Mouse (Mus musculus) hindbrain, embryonic 15.5 days (tissue): ENCODE measurements around the gene Gm49378. TPM values are rescaled to one million over a fixed set of nuclear protein-coding genes. Genes with fewer than 3 reads are reported as not detected.
A peak's percentile ranks its signal among the peaks of the same experiment; 100 is the strongest.

Experiments used
- ATAC-seq: fragments of 200-750 bp; cut with Nextera tagmentation; 2 replicates; pipeline ENCODE4 v1.8.0; 2017; ENCODE audit warnings: low read depth, moderate number of reproducible peaks, moderate TSS enrichment; ENCODE audit not compliant: low FRiP score
- H3K27ac ChIP-seq: fragments of 300-500 bp; sonication (generic); replicated peaks from 2 replicates; pipeline ENCODE4 v1.5.1; 2015; ENCODE audit warnings: mild to moderate bottlenecking, inconsistent platforms
- H3K27me3 ChIP-seq: fragments of 300-500 bp; sonication (generic); 2 replicates; pipeline ENCODE4 v1.6.1; 2015; ENCODE audit warnings: control low read depth, inconsistent platforms
- H3K36me3 ChIP-seq: fragments of 300-500 bp; sonication (generic); 2 replicates; pipeline ENCODE4 v1.6.1; 2015; ENCODE audit warnings: control low read depth, inconsistent platforms
- H3K4me1 ChIP-seq: fragments of 300-500 bp; sonication (generic); replicated peaks from 2 replicates; pipeline ENCODE4 v1.6.1; 2015; ENCODE audit warnings: control low read depth, inconsistent platforms
- H3K4me2 ChIP-seq: fragments of 300-500 bp; sonication (generic); 2 replicates; pipeline ENCODE4 v1.6.1; 2015; ENCODE audit warnings: moderate library complexity, mild to moderate bottlenecking, inconsistent platforms
- H3K4me3 ChIP-seq: fragments of 300-500 bp; sonication (generic); 2 replicates; pipeline ENCODE4 v1.5.1; 2015; ENCODE audit warnings: mild to moderate bottlenecking, inconsistent platforms
- H3K9ac ChIP-seq: fragments of 300-500 bp; sonication (generic); 2 replicates; pipeline ENCODE4 v1.6.1; 2015; ENCODE audit warnings: inconsistent platforms
- H3K9me3 ChIP-seq: fragments of 300-500 bp; sonication (generic); 2 replicates; pipeline ENCODE4 v1.6.1; 2016; ENCODE audit warnings: control low read depth, inconsistent platforms
- WGBS: fragments of 180-500 bp; shearing (Covaris S2); methylation state at CpG from one replicate; pipeline ENCODE4 v1.1.7; 2015; 5-methylcytosine and 5-hydroxymethylcytosine counted together
- polyA plus RNA-seq: library from polyadenylated mRNA; unstranded; fragments of >200 nt; fragmentation: Nextera tagmentation; extraction: Ambion mirVana; gene quantifications from 2 replicates; pipeline ENCODE4 v1.2.1, GENCODE M21; 2015

Gene Gm49378
- polyA plus RNA-seq, 1 experiment from 2014 or later = 0.93 TPM

DNA sequence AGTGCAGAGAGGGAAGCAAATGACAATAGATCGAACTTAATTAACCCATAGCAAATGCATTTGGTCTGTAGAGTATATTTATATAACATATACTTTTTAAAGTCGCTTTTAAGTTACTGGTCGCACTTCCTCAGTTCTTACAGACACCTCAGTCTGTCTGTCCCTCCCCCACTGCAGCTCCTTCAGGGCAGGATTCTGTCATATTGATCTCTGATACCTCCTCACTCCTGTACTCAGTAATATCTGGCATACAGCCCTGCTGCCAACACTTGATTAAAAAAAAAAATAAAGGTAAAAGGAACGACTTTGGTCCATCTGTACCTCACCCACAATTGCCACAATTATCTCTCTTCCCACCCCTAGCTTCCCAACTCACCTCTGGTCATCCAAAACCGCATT is 53.4 kb downstream of the Gm49378 start:
- peak overlapping the region; percentile 77 for H3K4me2 ChIP-seq
- H3K9me3 ChIP-seq = no peaks in the 10 kb centered on the region
- H3K36me3 ChIP-seq = peaks cover 26% of the 10 kb centered on the region
- H3K27ac ChIP-seq = no peak overlapping the region
- 40% methylated on average over 5 of the region's 5 CpGs for WGBS
- peak overlapping the region; percentile 50 for H3K9ac ChIP-seq
- H3K4me1 ChIP-seq = peaks cover 16% of the 10 kb centered on the region
- ATAC-seq = no peak
- H3K27me3 ChIP-seq = no peaks in the 10 kb centered on the region
- peak overlapping the region; percentile 46 for H3K4me3 ChIP-seq

DNA sequence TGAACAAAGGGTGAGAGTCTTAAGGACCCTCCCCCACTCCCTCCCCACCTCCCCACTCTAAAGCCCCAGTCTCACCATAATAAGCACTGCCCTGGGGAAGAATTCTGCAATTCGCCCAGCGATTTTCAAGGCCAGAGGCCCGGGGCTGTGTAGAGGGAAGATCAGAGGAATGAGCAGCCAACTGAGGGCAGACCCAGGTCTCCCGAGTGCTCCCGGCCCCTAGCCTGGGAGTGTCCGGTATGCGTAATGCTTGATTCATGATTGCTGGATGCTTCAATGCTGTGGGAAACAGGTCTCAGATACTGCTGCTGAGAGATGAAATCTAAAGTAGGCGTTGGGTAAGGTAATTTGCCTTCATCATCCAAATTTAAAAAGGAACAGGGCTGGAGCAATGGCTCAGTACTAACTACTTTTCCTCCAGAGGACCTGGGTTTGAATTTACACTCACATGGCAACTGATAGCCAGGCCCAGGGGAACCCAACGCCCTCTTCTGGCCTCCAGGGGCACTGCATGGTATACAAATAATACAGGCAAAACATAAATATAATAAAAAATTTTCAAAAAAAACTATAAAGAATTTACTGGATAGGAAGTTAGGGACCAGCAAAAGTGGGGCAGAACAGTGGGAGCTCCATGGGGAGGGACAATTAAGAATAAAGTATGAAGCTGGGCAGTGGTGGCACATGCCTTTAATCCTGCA is 55.6 kb downstream of the Gm49378 start:
- WGBS = 79% methylated on average over 9 of the region's 9 CpGs
- H3K9me3 ChIP-seq = no peaks in the 10 kb centered on the region
- H3K9ac ChIP-seq = no peak overlapping the region
- no peaks in the 10 kb centered on the region for H3K27me3 ChIP-seq
- no peak for ATAC-seq
- H3K4me2 ChIP-seq = no peak overlapping the region
- peaks cover 19% of the 10 kb centered on the region for H3K36me3 ChIP-seq
- no peak overlapping the region for H3K27ac ChIP-seq
- H3K4me1 ChIP-seq = peaks cover 31% of the 10 kb centered on the region
- no peak overlapping the region for H3K4me3 ChIP-seq

DNA sequence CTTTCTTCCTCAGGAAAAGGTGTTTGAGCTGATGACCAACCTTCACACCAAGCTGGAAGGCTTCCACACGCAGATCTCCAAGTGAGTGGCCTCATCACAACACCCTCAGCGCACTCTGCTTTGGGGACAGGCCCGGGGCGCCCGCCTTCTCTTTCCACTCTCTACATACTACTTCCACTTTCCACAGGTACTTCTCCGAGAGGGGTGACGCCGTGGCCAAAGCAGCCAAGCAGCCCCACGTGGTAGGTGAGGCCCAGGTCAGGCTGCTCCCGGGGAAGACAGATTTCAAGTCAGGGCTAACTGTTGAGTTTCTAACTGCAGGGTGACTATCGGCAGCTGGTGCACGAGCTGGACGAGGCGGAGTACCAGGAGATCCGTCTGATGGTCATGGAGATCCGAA is 57.0 kb downstream of the Gm49378 start:
- 94% methylated on average over 16 of the region's 16 CpGs for WGBS
- Histone ChIP-seq H3K9me3 (no peaks in the 10 kb centered on the region), H3K4me2 (no peak overlapping the region), H3K36me3 (peaks cover 17% of the 10 kb centered on the region), H3K9ac (no peak overlapping the region), H3K27ac (no peak overlapping the region), H3K4me1 (peaks cover 31% of the 10 kb centered on the region), H3K4me3 (no peak overlapping the region), H3K27me3 (no peaks in the 10 kb centered on the region)
- no peak for ATAC-seq

DNA sequence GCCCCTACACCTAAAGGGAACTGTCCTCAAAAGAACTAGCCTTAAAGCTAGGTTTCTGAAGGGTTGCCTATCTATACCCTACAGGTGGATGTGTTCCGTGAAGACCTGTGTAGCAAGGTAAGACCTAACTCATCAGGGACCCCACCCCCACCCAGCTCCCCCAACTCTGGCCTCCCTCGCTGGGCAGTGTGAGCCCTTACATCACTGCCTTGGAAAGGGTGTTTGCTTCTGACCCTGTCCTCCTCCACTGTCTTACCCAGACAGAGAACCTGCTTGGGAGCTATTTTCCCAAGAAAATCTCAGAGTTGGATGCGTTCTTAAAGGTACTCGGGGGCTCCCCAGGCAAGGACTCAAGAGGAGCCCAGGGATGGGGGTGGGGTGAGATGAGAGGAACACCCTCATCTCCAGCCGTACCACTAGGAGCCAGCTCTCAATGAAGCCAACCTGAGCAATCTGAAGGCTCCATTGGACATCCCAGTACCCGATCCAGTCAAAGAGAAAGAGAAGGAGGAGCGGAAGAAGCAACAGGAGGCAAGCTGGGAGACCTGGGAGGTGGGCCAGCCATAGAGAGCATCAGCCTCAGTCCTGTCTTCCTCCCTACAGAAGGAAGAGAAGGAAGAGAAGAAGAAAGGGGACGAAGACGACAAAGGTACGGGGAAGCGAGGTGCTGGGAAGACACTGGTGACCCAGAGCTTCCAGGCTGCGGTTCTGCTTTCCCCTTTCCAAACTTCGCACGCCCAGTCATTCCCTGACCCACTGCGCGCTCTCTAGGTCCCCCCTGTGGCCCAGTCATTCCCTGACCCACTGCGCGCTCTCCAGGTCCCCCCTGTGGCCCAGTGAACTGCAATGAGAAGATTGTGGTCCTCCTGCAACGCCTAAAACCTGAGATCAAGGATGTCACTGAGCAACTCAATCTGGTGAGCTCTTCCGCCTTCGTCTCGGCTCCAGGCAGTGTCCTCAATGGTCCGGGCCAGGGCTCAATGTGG is 57.9 kb downstream of the Gm49378 start:
- H3K36me3 ChIP-seq = peaks cover 17% of the 10 kb centered on the region
- H3K9ac ChIP-seq = no peak overlapping the region
- peaks cover 24% of the 10 kb centered on the region for H3K4me1 ChIP-seq
- H3K9me3 ChIP-seq = no peaks in the 10 kb centered on the region
- no peak for ATAC-seq
- H3K4me3 ChIP-seq = no peak overlapping the region
- peak overlapping the region; percentile 97; the same call in 1 of the 2 replicates for H3K4me2 ChIP-seq
- 87% methylated on average over 23 of the region's 23 CpGs for WGBS
- no peaks in the 10 kb centered on the region for H3K27me3 ChIP-seq
- no peak overlapping the region for H3K27ac ChIP-seq

Other genes starting within 250 kb of the Gm49378 start
- gene Dhrs4, start 159.1 kb downstream of the Gm49378 start, polyA plus RNA-seq = 25.2 and 26.3 TPM in 2 replicates
- gene Carmil3, start 147.2 kb downstream of the Gm49378 start, polyA plus RNA-seq = 26.3 and 30.5 TPM in 2 replicates
- gene Cpne6, start 127.5 kb downstream of the Gm49378 start, polyA plus RNA-seq = 6.4 and 9.9 TPM in 2 replicates
- 0.10 and 0.22 TPM in 2 replicates for gene Nrl, start 112.9 kb downstream of the Gm49378 start, polyA plus RNA-seq
- gene Pck2, start 97.6 kb downstream of the Gm49378 start, polyA plus RNA-seq = 28.6 and 29.4 TPM in 2 replicates
- gene Dcaf11, start 77.9 kb downstream of the Gm49378 start, polyA plus RNA-seq = 111 and 114 TPM in 2 replicates
- 1.0 and 1.1 TPM in 2 replicates for gene A730061H03Rik, start 77.5 kb downstream of the Gm49378 start, polyA plus RNA-seq
- gene Fitm1, start 62.3 kb downstream of the Gm49378 start, polyA plus RNA-seq = 0.17 and 0.41 TPM in 2 replicates
- gene Psme1, start 59.8 kb downstream of the Gm49378 start, polyA plus RNA-seq = 221 and 222 TPM in 2 replicates
- 42.0 and 48.9 TPM in 2 replicates for gene Emc9, start 52.6 kb downstream of the Gm49378 start, polyA plus RNA-seq
- 178 and 204 TPM in 2 replicates for gene Psme2, start 46.8 kb downstream of the Gm49378 start, polyA plus RNA-seq
- 20.1 and 25.7 TPM in 2 replicates for gene Rnf31, start 46.2 kb downstream of the Gm49378 start, polyA plus RNA-seq
- gene Irf9, start 34.3 kb downstream of the Gm49378 start, polyA plus RNA-seq = 9.7 and 10.2 TPM in 2 replicates
- gene Rec8, start 19.9 kb downstream of the Gm49378 start, polyA plus RNA-seq = 14.6 and 17.8 TPM in 2 replicates
- 119 and 126 TPM in 2 replicates for gene Ipo4, start 1.9 kb downstream of the Gm49378 start, polyA plus RNA-seq
- gene Tm9sf1, start 5.9 kb upstream of the Gm49378 start, polyA plus RNA-seq = 63.4 and 64.6 TPM in 2 replicates
- 0.30 and 0.40 TPM in 2 replicates for gene Tssk4, start 12.3 kb upstream of the Gm49378 start, polyA plus RNA-seq
- 74.3 and 74.7 TPM in 2 replicates for gene Mdp1, start 22.6 kb upstream of the Gm49378 start, polyA plus RNA-seq
- gene Gmpr2, start 34.0 kb upstream of the Gm49378 start, polyA plus RNA-seq = 45.7 TPM in 2 replicates
- 554 and 597 TPM in 2 replicates for gene Nedd8, start 34.2 kb upstream of the Gm49378 start, polyA plus RNA-seq
- gene Tinf2, start 43.9 kb upstream of the Gm49378 start, polyA plus RNA-seq = 24.9 and 27.0 TPM in 2 replicates
- gene Tgm1, start 76.0 kb upstream of the Gm49378 start, polyA plus RNA-seq = 0.31 and 0.60 TPM in 2 replicates
- 58.9 and 60.6 TPM in 2 replicates for gene Rabggta, start 84.4 kb upstream of the Gm49378 start, polyA plus RNA-seq
- 75.6 and 81.8 TPM in 2 replicates for gene Dhrs1, start 107.8 kb upstream of the Gm49378 start, polyA plus RNA-seq
- gene Nop9, start 107.8 kb upstream of the Gm49378 start, polyA plus RNA-seq = 29.4 and 29.8 TPM in 2 replicates
- gene Cideb, start 120.6 kb upstream of the Gm49378 start, polyA plus RNA-seq = 0.26 and 0.39 TPM in 2 replicates
- 0.54 and 0.84 TPM in 2 replicates for gene Ltb4r2, start 123.5 kb upstream of the Gm49378 start, polyA plus RNA-seq
- gene Ltb4r1, start 128.1 kb upstream of the Gm49378 start, polyA plus RNA-seq = 0.91 and 0.93 TPM in 2 replicates
- gene Adcy4, start 146.2 kb upstream of the Gm49378 start, polyA plus RNA-seq = 4.0 and 5.0 TPM in 2 replicates
- gene Ripk3, start 151.0 kb upstream of the Gm49378 start, polyA plus RNA-seq = 1.6 and 2.0 TPM in 2 replicates
- gene Nfatc4, start 185.2 kb upstream of the Gm49378 start, polyA plus RNA-seq = 10.3 and 10.9 TPM in 2 replicates
- 11.2 and 11.8 TPM in 2 replicates for gene Nynrin, start 216.1 kb upstream of the Gm49378 start, polyA plus RNA-seq
- 0.51 and 0.52 TPM in 2 replicates for gene Cbln3, start 246.5 kb upstream of the Gm49378 start, polyA plus RNA-seq
- 10.7 and 10.9 TPM in 2 replicates for gene Khnyn, start 247.1 kb upstream of the Gm49378 start, polyA plus RNA-seq